Mouse (Mus musculus): ENCODE measurements around the gene Traf7. TPM values are rescaled to one million over a fixed set of nuclear protein-coding genes. Genes with fewer than 3 reads are reported as not detected.

Gene Traf7
- polyA plus RNA-seq, 1 experiment from 2014 or later, result 39.7 TPM

GRCm38 (mm10) chr17:24478663-24479380 lies 48.9 kb downstream of the Traf7 start, which contains the start of gene Mlst8:
TSS of gene Mlst8 (minus strand) at chr17:24479078.
- no peaks in the 10 kb centered on the region for H3K9me3 ChIP-seq (ENCODE audit: control insufficient read depth)
- WGBS, result under 1% methylated on average over 48 of the region's 48 CpGs
- peaks cover 40% of the 10 kb centered on the region for H3K36me3 ChIP-seq (ENCODE audit: control insufficient read depth, insufficient read depth)
- peak within 1 kb of the TSS; percentile 87 for H3K4me3 ChIP-seq (ENCODE audit: low read depth, low read length)
- peak; percentile 93 for ATAC-seq
- H3K9ac ChIP-seq (ENCODE audit: low read depth, low read length), result peak within 1 kb of the TSS; percentile 73
- H3K27ac ChIP-seq (ENCODE audit: low read depth, low read length), result peak within 1 kb of the TSS; percentile 88
- H3K4me1 ChIP-seq (replicated peaks; ENCODE audit: control insufficient read depth, insufficient read depth, low read length), result peaks cover 8% of the 10 kb centered on the region
- peak; percentile 96 for TF ChIP-seq CTCF (IDR thresholded peaks at IDR 0.05; ENCODE audit: low read depth)
- no peaks in the 10 kb centered on the region for H3K27me3 ChIP-seq (replicated peaks; ENCODE audit: control insufficient read depth, insufficient read depth, low read length)
- H3K4me2 ChIP-seq (replicated peaks; ENCODE audit: low read depth), result peak within 1 kb of the TSS; percentile 65

- 25% methylated on average over 11 of the region's 11 CpGs for WGBS
- TF ChIP-seq CTCF (IDR thresholded peaks at IDR 0.05; ENCODE audit: low read depth), result no peak
- peak; percentile 24 for ATAC-seq
- Histone ChIP-seq H3K4me2 (replicated peaks; ENCODE audit: low read depth) (peak overlapping the region; percentile 65), H3K9me3 (ENCODE audit: control insufficient read depth) (no peaks in the 10 kb centered on the region), H3K27me3 (replicated peaks; ENCODE audit: control insufficient read depth, insufficient read depth, low read length) (no peaks in the 10 kb centered on the region), H3K9ac (ENCODE audit: low read depth, low read length) (peak overlapping the region; percentile 73), H3K27ac (ENCODE audit: low read depth, low read length) (peak overlapping the region; percentile 88; the same call in 1 of the 2 replicates), H3K36me3 (ENCODE audit: control insufficient read depth, insufficient read depth) (peaks cover 40% of the 10 kb centered on the region), H3K4me3 (ENCODE audit: low read depth, low read length) (peak overlapping the region; percentile 87), H3K4me1 (replicated peaks; ENCODE audit: control insufficient read depth, insufficient read depth, low read length) (peaks cover 8% of the 10 kb centered on the region)
Measured at GRCm38 (mm10) chr17:24477985-24478600, 49.6 kb downstream of the Traf7 start.

- H3K9ac ChIP-seq (ENCODE audit: low read depth, low read length), result no peak overlapping the region
Measured at GRCm38 (mm10) chr17:24477053-24477984, 50.4 kb downstream of the Traf7 start.

GRCm38 (mm10) chr17:24476022-24476776 lies 51.5 kb downstream of the Traf7 start:
- no peak for TF ChIP-seq CTCF (IDR thresholded peaks at IDR 0.05; ENCODE audit: low read depth)
- ATAC-seq, result no peak
- H3K4me3 ChIP-seq (ENCODE audit: low read depth, low read length), result no peak overlapping the region
- peaks cover 8% of the 10 kb centered on the region for H3K4me1 ChIP-seq (replicated peaks; ENCODE audit: control insufficient read depth, insufficient read depth, low read length)
- H3K27me3 ChIP-seq (replicated peaks; ENCODE audit: control insufficient read depth, insufficient read depth, low read length), result no peaks in the 10 kb centered on the region
- H3K36me3 ChIP-seq (ENCODE audit: control insufficient read depth, insufficient read depth), result peaks cover 40% of the 10 kb centered on the region
- no peak overlapping the region for H3K9ac ChIP-seq (ENCODE audit: low read depth, low read length)
- 90% methylated on average over 10 of the region's 10 CpGs for WGBS
- no peak overlapping the region for H3K4me2 ChIP-seq (replicated peaks; ENCODE audit: low read depth)
- no peak overlapping the region for H3K27ac ChIP-seq (ENCODE audit: low read depth, low read length)
- H3K9me3 ChIP-seq (ENCODE audit: control insufficient read depth), result no peaks in the 10 kb centered on the region

More at GRCm38 (mm10) chr17:24477053-24477984, 50.4 kb downstream of the Traf7 start:
- WGBS, result 87% methylated on average over 20 of the region's 20 CpGs
- Histone ChIP-seq H3K27me3 (replicated peaks; ENCODE audit: control insufficient read depth, insufficient read depth, low read length) (no peaks in the 10 kb centered on the region), H3K4me3 (ENCODE audit: low read depth, low read length) (peak overlapping the region; percentile 87; the same call in 1 of the 2 replicates), H3K4me2 (replicated peaks; ENCODE audit: low read depth) (peak overlapping the region; percentile 65), H3K4me1 (replicated peaks; ENCODE audit: control insufficient read depth, insufficient read depth, low read length) (peaks cover 8% of the 10 kb centered on the region), H3K27ac (ENCODE audit: low read depth, low read length) (0 out of 2 replicates have a peak overlapping the region, but pooled peaks have one; percentile 88), H3K36me3 (ENCODE audit: control insufficient read depth, insufficient read depth) (peaks cover 40% of the 10 kb centered on the region), H3K9me3 (ENCODE audit: control insufficient read depth) (no peaks in the 10 kb centered on the region)
- ATAC-seq, result no peak
- TF ChIP-seq CTCF (IDR thresholded peaks at IDR 0.05; ENCODE audit: low read depth), result no peak

GRCm38 (mm10) chr17:24475586-24475985 lies 52.2 kb downstream of the Traf7 start:
- Histone ChIP-seq H3K36me3 (ENCODE audit: control insufficient read depth, insufficient read depth) (peaks cover 40% of the 10 kb centered on the region), H3K4me2 (replicated peaks; ENCODE audit: low read depth) (no peak overlapping the region), H3K27ac (ENCODE audit: low read depth, low read length) (no peak overlapping the region), H3K9me3 (ENCODE audit: control insufficient read depth) (no peaks in the 10 kb centered on the region), H3K27me3 (replicated peaks; ENCODE audit: control insufficient read depth, insufficient read depth, low read length) (no peaks in the 10 kb centered on the region), H3K4me3 (ENCODE audit: low read depth, low read length) (no peak overlapping the region), H3K4me1 (replicated peaks; ENCODE audit: control insufficient read depth, insufficient read depth, low read length) (peaks cover 8% of the 10 kb centered on the region), H3K9ac (ENCODE audit: low read depth, low read length) (no peak overlapping the region)
- 85% methylated on average over 6 of the region's 6 CpGs for WGBS
- TF ChIP-seq CTCF (IDR thresholded peaks at IDR 0.05; ENCODE audit: low read depth), result no peak
- ATAC-seq, result no peak

All from intestine, postnatal 0 days (tissue).